Mouse (Mus musculus) lung, adult 2 months (tissue): ENCODE measurements at regions not wholly inside any gene's neighbourhood (a gene's known extent, or its start where the extent isn't known, plus 50 kb on each side); places are given as distances from the start of the nearest gene placed in this dataset.

ENCODE experiments used
- CTCF ChIP-seq: fragments of 200-500 bp; IDR thresholded peaks from 2 replicates; pipeline ENCODE4 v1.5.1; 2011; ENCODE audit warnings: mild to moderate bottlenecking, low read length, control low read depth; ENCODE audit not compliant: insufficient read depth
- POLR2A ChIP-seq: fragments of 200-500 bp; IDR thresholded peaks from 2 replicates; pipeline ENCODE4 v1.6.1; 2011; ENCODE audit warnings: low read depth, mild to moderate bottlenecking, control low read depth, low read length, borderline replicate concordance; ENCODE audit errors: extremely low read depth

DNA sequence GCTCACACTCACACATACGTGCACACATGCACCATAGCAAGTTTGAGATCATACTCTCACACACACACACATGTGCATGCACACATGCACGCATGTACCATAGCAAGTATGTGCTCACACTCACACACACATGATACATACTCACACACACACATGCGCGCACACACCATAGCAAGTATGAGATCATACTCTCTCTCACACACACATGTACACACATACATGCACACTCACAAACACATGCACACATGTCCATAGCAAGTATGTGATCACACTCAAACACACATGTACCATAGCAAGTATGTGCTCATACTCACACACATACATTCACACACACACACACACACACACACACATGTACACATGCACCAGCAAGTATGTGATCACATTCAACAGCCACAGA is 138.9 kb upstream of the Slc35f3 start:
- TF ChIP-seq CTCF = no peak
- no peak for TF ChIP-seq POLR2A
